12 mouse cellular contexts compared by ENCODE assay signal in the genomic region with DNA sequence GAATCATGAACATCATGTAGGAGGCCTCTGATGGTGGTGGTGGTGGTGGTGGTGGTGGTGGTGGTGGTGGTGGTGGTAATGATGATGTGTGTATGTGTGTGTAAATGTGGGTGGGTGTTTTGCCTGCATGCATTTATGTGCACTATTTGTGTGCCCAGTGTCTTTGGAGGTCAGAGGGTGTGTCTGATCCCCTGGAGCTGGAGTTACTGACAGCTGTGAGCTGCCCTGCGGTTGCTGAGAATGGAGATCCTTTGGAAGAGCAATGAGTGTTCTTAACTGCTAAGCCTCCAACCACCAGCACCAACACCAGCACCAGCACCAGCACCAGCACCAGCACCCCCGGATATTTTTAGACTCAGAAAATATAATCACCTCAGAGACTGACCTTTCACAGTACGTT.
"Had no signal": no experiment of that assay in that cellular context is flagged by ENCODE, and none has a peak within 500 bp of the region (broad histone marks: within the 10 kb centered on the region; RNA-seq: fewer than 3 reads in every experiment).

No protein-coding gene starts in this region.

- H3K4me1 ChIP-seq: neural tube, embryonic 12.5 days; neural tube, embryonic 13.5 days had no signal

- H3K27me3 ChIP-seq: neural tube, embryonic 12.5 days; neural tube, embryonic 13.5 days; neural tube, embryonic 15.5 days; stomach, embryonic 15.5 days had no signal

- H3K36me3 ChIP-seq: neural tube, embryonic 12.5 days; neural tube, embryonic 13.5 days; neural tube, embryonic 15.5 days; stomach, embryonic 15.5 days had no signal

- DNase-seq: spleen, adult 18-20 months; thymus, adult 18-20 months; thymus, adult 2 months; thymus, postnatal 14 days; thymus, postnatal 25 days; thymus, postnatal 36 days; thymus, postnatal 4 days had no signal

- H3K27ac ChIP-seq: neural tube, embryonic 12.5 days; neural tube, embryonic 13.5 days; neural tube, embryonic 15.5 days; stomach, embryonic 15.5 days; stomach, postnatal 0 days had no signal

- H3K9ac ChIP-seq: neural tube, embryonic 12.5 days; neural tube, embryonic 13.5 days; neural tube, embryonic 15.5 days; stomach, embryonic 15.5 days had no signal

- H3K4me2 ChIP-seq: neural tube, embryonic 12.5 days; neural tube, embryonic 13.5 days; neural tube, embryonic 15.5 days; stomach, embryonic 15.5 days had no signal

- H3K9me3 ChIP-seq: neural tube, embryonic 12.5 days; neural tube, embryonic 13.5 days; neural tube, embryonic 15.5 days; stomach, embryonic 15.5 days had no signal

- H3K4me3 ChIP-seq: neural tube, embryonic 12.5 days; neural tube, embryonic 13.5 days; neural tube, embryonic 15.5 days; stomach, embryonic 15.5 days had no signal
